Mouse (Mus musculus): ENCODE data around the gene Ncor2. TPM values are rescaled to one million over a fixed set of nuclear protein-coding genes. Genes with fewer than 3 reads are reported as not detected.

The Ncor2 gene
- polyA plus RNA-seq, 1 experiment, result 91.1 TPM

GRCm38 (mm10) chr5:125176370-125176766, 2.7 kb downstream of the Ncor2 start:
- TF ChIP-seq FOSL1 (IDR thresholded peaks at IDR 0.05; ENCODE audit: insufficient read depth, low read length, poor library complexity, severe bottlenecking), result no peak
- no peak for TF ChIP-seq MYOD1 (IDR thresholded peaks at IDR 0.05; ENCODE audit: control insufficient read depth, insufficient read length, low read depth)
- no peak for TF ChIP-seq USF1 (IDR thresholded peaks at IDR 0.05; ENCODE audit: low read depth)
- TF ChIP-seq CTCF (IDR thresholded peaks at IDR 0.05; ENCODE audit: control insufficient read depth, insufficient read depth, insufficient read length), result no peak
- no peak for TF ChIP-seq CEBPB (IDR thresholded peaks at IDR 0.05; ENCODE audit: low read depth)
- TF ChIP-seq MAX (IDR thresholded peaks at IDR 0.05), result no peak
- no peaks in the 10 kb centered on the region for H3K36me3 ChIP-seq (ENCODE audit: control insufficient read depth, insufficient read depth)
- no peaks in the 10 kb centered on the region for H3K27me3 ChIP-seq (ENCODE audit: control insufficient read depth, insufficient read depth, insufficient read length)
- H3K79me2 ChIP-seq (ENCODE audit: control insufficient read depth, insufficient read depth), result peaks cover 74% of the 10 kb centered on the region
- H3K79me3 ChIP-seq (ENCODE audit: low read depth), result peaks cover 69% of the 10 kb centered on the region
- H3ac ChIP-seq (ENCODE audit: control insufficient read depth, insufficient read length, low read depth), result no peak overlapping the region
- H3K4me3 ChIP-seq (ENCODE audit: insufficient read depth, poor library complexity, severe bottlenecking), result no peak overlapping the region

GRCm38 (mm10) chr5:125175673-125176369, 3.2 kb downstream of the Ncor2 start:
- Histone ChIP-seq H3ac (ENCODE audit: control insufficient read depth, insufficient read length, low read depth) (no peak overlapping the region), H3K79me3 (ENCODE audit: low read depth) (peaks cover 75% of the 10 kb centered on the region), H3K36me3 (ENCODE audit: control insufficient read depth, insufficient read depth) (no peaks in the 10 kb centered on the region), H3K27me3 (ENCODE audit: control insufficient read depth, insufficient read depth, insufficient read length) (no peaks in the 10 kb centered on the region), H3K4me3 (ENCODE audit: insufficient read depth, poor library complexity, severe bottlenecking) (no peak overlapping the region), H3K79me2 (ENCODE audit: control insufficient read depth, insufficient read depth) (peaks cover 80% of the 10 kb centered on the region)
- TF ChIP-seq FOSL1 (IDR thresholded peaks at IDR 0.05; ENCODE audit: insufficient read depth, low read length, poor library complexity, severe bottlenecking), result no peak
- no peak for TF ChIP-seq USF1 (IDR thresholded peaks at IDR 0.05; ENCODE audit: low read depth)

GRCm38 (mm10) chr5:125174726-125175672, 4.0 kb downstream of the Ncor2 start:
- Histone ChIP-seq H3K36me3 (ENCODE audit: control insufficient read depth, insufficient read depth) (no peaks in the 10 kb centered on the region), H3ac (ENCODE audit: control insufficient read depth, insufficient read length, low read depth) (no peak overlapping the region), H3K79me3 (ENCODE audit: low read depth) (peaks cover 83% of the 10 kb centered on the region), H3K79me2 (ENCODE audit: control insufficient read depth, insufficient read depth) (peaks cover 88% of the 10 kb centered on the region), H3K27me3 (ENCODE audit: control insufficient read depth, insufficient read depth, insufficient read length) (no peaks in the 10 kb centered on the region), H3K4me3 (ENCODE audit: insufficient read depth, poor library complexity, severe bottlenecking) (no peak overlapping the region)
- TF ChIP-seq CEBPB (IDR thresholded peaks at IDR 0.05; ENCODE audit: low read depth) (no peak), USF1 (IDR thresholded peaks at IDR 0.05; ENCODE audit: low read depth) (no peak), CTCF (IDR thresholded peaks at IDR 0.05; ENCODE audit: control insufficient read depth, insufficient read depth, insufficient read length) (no peak), MYOD1 (IDR thresholded peaks at IDR 0.05; ENCODE audit: control insufficient read depth, insufficient read length, low read depth) (no peak), MYOG (IDR thresholded peaks at IDR 0.05; ENCODE audit: control insufficient read depth, extremely low read depth, insufficient read length) (no peak), FOSL1 (IDR thresholded peaks at IDR 0.05; ENCODE audit: insufficient read depth, low read length, poor library complexity, severe bottlenecking) (no peak), MAX (IDR thresholded peaks at IDR 0.05) (no peak)

- H3ac ChIP-seq (ENCODE audit: control insufficient read depth, insufficient read length, low read depth), result no peak overlapping the region
- H3K79me3 ChIP-seq (ENCODE audit: low read depth), result peaks cover 94% of the 10 kb centered on the region
- no peaks in the 10 kb centered on the region for H3K36me3 ChIP-seq (ENCODE audit: control insufficient read depth, insufficient read depth)
- no peak overlapping the region for H3K4me3 ChIP-seq (ENCODE audit: insufficient read depth, poor library complexity, severe bottlenecking)
- peaks cover 99% of the 10 kb centered on the region for H3K79me2 ChIP-seq (ENCODE audit: control insufficient read depth, insufficient read depth)
- TF ChIP-seq MAX (IDR thresholded peaks at IDR 0.05) (no peak), MYOD1 (IDR thresholded peaks at IDR 0.05; ENCODE audit: control insufficient read depth, insufficient read length, low read depth) (no peak), FOSL1 (IDR thresholded peaks at IDR 0.05; ENCODE audit: insufficient read depth, low read length, poor library complexity, severe bottlenecking) (no peak), CEBPB (IDR thresholded peaks at IDR 0.05; ENCODE audit: low read depth) (no peak), MYOG (IDR thresholded peaks at IDR 0.05; ENCODE audit: control insufficient read depth, extremely low read depth, insufficient read length) (no peak), USF1 (IDR thresholded peaks at IDR 0.05; ENCODE audit: low read depth) (no peak), CTCF (IDR thresholded peaks at IDR 0.05; ENCODE audit: control insufficient read depth, insufficient read depth, insufficient read length) (no peak)
- no peaks in the 10 kb centered on the region for H3K27me3 ChIP-seq (ENCODE audit: control insufficient read depth, insufficient read depth, insufficient read length)
Observed at GRCm38 (mm10) chr5:125173868-125174267, 5.2 kb downstream of the Ncor2 start.

- Histone ChIP-seq H3K79me2 (ENCODE audit: control insufficient read depth, insufficient read depth) (peaks cover 100% of the 10 kb centered on the region), H3K4me3 (ENCODE audit: insufficient read depth, poor library complexity, severe bottlenecking) (no peak overlapping the region), H3K27me3 (ENCODE audit: control insufficient read depth, insufficient read depth, insufficient read length) (no peaks in the 10 kb centered on the region), H3ac (ENCODE audit: control insufficient read depth, insufficient read length, low read depth) (no peak overlapping the region), H3K79me3 (ENCODE audit: low read depth) (peaks cover 96% of the 10 kb centered on the region), H3K36me3 (ENCODE audit: control insufficient read depth, insufficient read depth) (no peaks in the 10 kb centered on the region)
- TF ChIP-seq FOSL1 (IDR thresholded peaks at IDR 0.05; ENCODE audit: insufficient read depth, low read length, poor library complexity, severe bottlenecking) (no peak), MYOG (IDR thresholded peaks at IDR 0.05; ENCODE audit: control insufficient read depth, extremely low read depth, insufficient read length) (no peak), USF1 (IDR thresholded peaks at IDR 0.05; ENCODE audit: low read depth) (no peak), MAX (IDR thresholded peaks at IDR 0.05) (no peak), MYOD1 (IDR thresholded peaks at IDR 0.05; ENCODE audit: control insufficient read depth, insufficient read length, low read depth) (no peak), CEBPB (IDR thresholded peaks at IDR 0.05; ENCODE audit: low read depth) (no peak), CTCF (IDR thresholded peaks at IDR 0.05; ENCODE audit: control insufficient read depth, insufficient read depth, insufficient read length) (no peak)
Observed at GRCm38 (mm10) chr5:125172831-125173615, 6.0 kb downstream of the Ncor2 start.
